Mouse (Mus musculus): ENCODE data around the gene Fam57b. TPM values are rescaled to one million over a fixed set of nuclear protein-coding genes. Genes with fewer than 3 reads are reported as not detected.
A peak's percentile ranks its signal among the peaks of the same experiment; 100 is the strongest.

Fam57b gene
- polyA plus RNA-seq, 1 experiment from 2014 or later, result 27.0 TPM

- Histone ChIP-seq H3K4me2 (0 out of 2 replicates have a peak overlapping the region, but pooled peaks have one; percentile 90), H3K36me3 (ENCODE audit: poor library complexity, severe bottlenecking) (peaks cover 53% of the 10 kb centered on the region), H3K9me3 (replicated peaks) (no peaks in the 10 kb centered on the region), H3K27ac (no peak overlapping the region; the same call in 1 of the 2 replicates), H3K9ac (no peak overlapping the region), H3K27me3 (no peaks in the 10 kb centered on the region), H3K4me1 (peaks cover 52% of the 10 kb centered on the region), H3K4me3 (no peak overlapping the region)
- 78% methylated on average over 4 of the region's 4 CpGs for WGBS
- ATAC-seq, result no peak
Measured at GRCm38 (mm10) chr7:126793456-126794270, 3.8 kb upstream of the Fam57b start.

DNA sequence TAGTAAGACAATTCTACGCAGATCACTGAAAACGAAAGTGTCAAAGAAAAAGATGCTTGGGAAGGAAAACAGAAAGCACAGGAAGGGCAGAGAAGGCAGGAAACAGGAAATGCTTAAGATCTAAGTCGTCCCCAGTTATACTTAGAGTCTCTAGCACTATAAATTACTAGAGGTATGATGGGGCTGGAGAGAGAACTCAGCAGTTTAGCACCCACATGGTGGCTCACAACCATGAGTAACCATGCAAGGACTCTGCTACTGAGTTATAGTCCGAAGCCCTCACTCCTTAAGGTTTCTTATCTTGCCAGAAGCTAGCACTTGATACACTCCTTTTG lies 3.2 kb upstream of the Fam57b start:
- Histone ChIP-seq H3K4me1 (peaks cover 52% of the 10 kb centered on the region), H3K27ac (no peak overlapping the region), H3K4me3 (no peak overlapping the region), H3K36me3 (ENCODE audit: poor library complexity, severe bottlenecking) (peaks cover 47% of the 10 kb centered on the region), H3K4me2 (no peak overlapping the region), H3K27me3 (no peaks in the 10 kb centered on the region), H3K9ac (no peak overlapping the region), H3K9me3 (replicated peaks) (no peaks in the 10 kb centered on the region)
- WGBS, result 80% methylated on average over 4 of the region's 4 CpGs
- no peak for ATAC-seq

DNA sequence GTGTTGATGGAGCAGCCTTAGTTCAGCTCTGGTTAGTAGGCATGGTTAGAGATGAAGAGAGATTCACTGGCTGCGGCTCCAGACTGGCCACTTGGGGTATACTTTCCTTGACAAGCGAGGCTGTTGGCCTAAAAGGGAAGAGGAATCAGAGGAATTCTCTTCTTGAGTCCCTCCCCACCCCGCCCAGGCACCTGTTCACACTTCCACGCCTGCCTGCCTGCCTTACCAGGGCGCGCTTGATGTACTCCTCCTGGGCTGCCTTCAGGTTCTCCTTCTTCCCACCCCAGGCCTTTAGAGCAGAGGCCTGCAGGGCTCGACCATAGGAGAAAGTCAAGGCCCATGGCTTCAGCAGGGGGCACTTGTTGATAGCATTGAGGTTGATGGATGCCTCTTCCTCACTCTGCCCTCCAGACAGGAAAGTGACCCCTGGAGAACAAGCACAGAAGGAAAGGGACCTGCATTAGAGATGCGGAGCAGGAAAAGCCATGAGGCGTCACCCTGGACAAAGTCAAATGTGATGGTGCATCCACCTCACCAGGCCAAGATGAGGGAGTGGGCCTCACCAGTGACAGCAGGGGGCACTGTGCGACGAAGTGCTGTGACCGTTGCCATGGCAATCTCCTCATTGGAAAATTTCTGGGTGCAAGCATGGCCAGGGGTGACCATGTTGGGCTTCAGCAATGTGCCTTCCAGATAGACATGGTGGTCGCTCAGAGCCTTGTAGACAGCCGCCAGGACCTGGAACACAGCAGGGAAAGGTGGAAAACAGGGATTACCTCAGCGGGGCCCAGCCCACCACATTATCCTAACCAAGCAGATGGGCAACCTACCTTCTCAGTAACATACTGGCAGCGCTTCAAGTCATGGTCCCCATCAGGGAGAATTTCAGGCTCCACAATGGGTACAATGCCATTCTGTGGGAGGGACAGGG lies 1.8 kb upstream of the Fam57b start:
- H3K4me1 ChIP-seq, result peaks cover 55% of the 10 kb centered on the region
- no peaks in the 10 kb centered on the region for H3K9me3 ChIP-seq (replicated peaks)
- H3K27ac ChIP-seq, result no peak overlapping the region
- H3K4me3 ChIP-seq, result no peak overlapping the region
- no peaks in the 10 kb centered on the region for H3K27me3 ChIP-seq
- H3K9ac ChIP-seq, result no peak overlapping the region
- H3K36me3 ChIP-seq (ENCODE audit: poor library complexity, severe bottlenecking), result peaks cover 35% of the 10 kb centered on the region
- no peak overlapping the region for H3K4me2 ChIP-seq
- no peak for ATAC-seq
- 83% methylated on average over 16 of the region's 16 CpGs for WGBS

GRCm38 (mm10) chr7:126796350-126796932 lies 1.0 kb upstream of the Fam57b start:
- 0 out of 2 replicates have a peak overlapping the region, but pooled peaks have one; percentile 76 for H3K4me3 ChIP-seq

DNA sequence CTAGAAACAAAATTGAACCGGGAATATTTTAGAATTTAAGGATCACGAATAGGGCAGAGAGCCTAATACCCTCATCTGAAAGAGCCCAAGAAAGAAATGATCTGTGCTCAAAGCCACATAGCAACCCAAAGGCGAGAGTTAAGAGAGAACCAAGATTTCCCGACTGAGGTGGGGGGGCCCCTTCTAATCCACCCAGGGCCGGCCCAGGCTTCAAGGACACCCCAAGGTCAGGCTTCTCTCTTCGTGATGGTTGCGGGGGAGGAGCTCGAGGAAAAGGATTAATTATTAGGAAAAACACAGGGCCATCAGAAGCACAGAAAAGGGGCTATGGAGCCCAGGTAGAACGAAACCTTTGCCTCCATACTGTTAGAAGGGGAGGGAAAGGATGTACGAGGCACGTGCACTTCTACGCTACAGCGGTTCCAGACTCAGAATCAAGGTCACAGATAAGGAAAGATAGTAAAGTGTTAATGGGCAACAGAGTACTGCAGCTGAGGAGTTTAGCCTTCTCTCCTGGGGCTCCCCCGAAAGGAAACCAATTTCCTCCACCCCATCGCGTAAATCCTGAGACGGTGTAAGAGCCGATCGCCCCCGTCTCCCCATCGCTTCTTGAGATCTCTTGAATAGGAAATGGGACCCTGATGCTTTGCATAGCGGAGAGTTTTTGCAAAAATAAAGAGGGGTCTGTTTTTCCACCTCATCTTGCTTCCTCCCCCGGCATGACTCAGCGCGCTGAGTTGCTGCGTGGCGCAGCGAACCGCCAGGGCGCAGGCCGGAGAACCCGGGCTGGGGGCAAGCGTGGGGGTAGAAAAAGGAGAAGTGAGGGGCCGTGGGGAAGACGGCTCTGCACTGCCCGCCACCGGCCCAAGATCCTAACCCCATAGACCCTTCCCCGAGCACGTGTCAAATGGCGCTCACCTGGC lies 920 bp downstream of the Fam57b start:
- H3K27ac ChIP-seq, result peak overlapping the region; percentile 88
- WGBS, result under 1% methylated on average over 40 of the region's 40 CpGs
- peaks cover 39% of the 10 kb centered on the region for H3K4me1 ChIP-seq
- no peaks in the 10 kb centered on the region for H3K9me3 ChIP-seq (replicated peaks)
- no peak for ATAC-seq
- peaks cover 52% of the 10 kb centered on the region for H3K36me3 ChIP-seq (ENCODE audit: poor library complexity, severe bottlenecking)
- no peaks in the 10 kb centered on the region for H3K27me3 ChIP-seq
- H3K4me2 ChIP-seq, result peak overlapping the region; percentile 88
- H3K9ac ChIP-seq, result peak overlapping the region; percentile 89
- peak overlapping the region; percentile 76 for H3K4me3 ChIP-seq

More at GRCm38 (mm10) chr7:126796350-126796932, 1.0 kb upstream of the Fam57b start:
- WGBS, result 70% methylated on average over 8 of the region's 8 CpGs
- H3K4me1 ChIP-seq, result peaks cover 50% of the 10 kb centered on the region
- peak overlapping the region; percentile 2; the same call in 1 of the 2 replicates for H3K9ac ChIP-seq
- no peak for ATAC-seq
- H3K27ac ChIP-seq, result 0 out of 2 replicates have a peak overlapping the region, but pooled peaks have one; percentile 12
- no peaks in the 10 kb centered on the region for H3K27me3 ChIP-seq
- H3K36me3 ChIP-seq (ENCODE audit: poor library complexity, severe bottlenecking), result peaks cover 35% of the 10 kb centered on the region
- no peak overlapping the region for H3K4me2 ChIP-seq
- no peaks in the 10 kb centered on the region for H3K9me3 ChIP-seq (replicated peaks)

GRCm38 (mm10) chr7:126799050-126799467 lies 1.6 kb downstream of the Fam57b start:
- Histone ChIP-seq H3K27me3 (no peaks in the 10 kb centered on the region), H3K4me3 (peak overlapping the region; percentile 76), H3K9me3 (replicated peaks) (no peaks in the 10 kb centered on the region), H3K9ac (peak overlapping the region; percentile 89), H3K4me2 (peak overlapping the region; percentile 88), H3K27ac (peak overlapping the region; percentile 93), H3K36me3 (ENCODE audit: poor library complexity, severe bottlenecking) (peaks cover 57% of the 10 kb centered on the region), H3K4me1 (peaks cover 39% of the 10 kb centered on the region)
- WGBS, result under 1% methylated on average over 26 of the region's 36 CpGs
- peak; percentile 97 for ATAC-seq

DNA sequence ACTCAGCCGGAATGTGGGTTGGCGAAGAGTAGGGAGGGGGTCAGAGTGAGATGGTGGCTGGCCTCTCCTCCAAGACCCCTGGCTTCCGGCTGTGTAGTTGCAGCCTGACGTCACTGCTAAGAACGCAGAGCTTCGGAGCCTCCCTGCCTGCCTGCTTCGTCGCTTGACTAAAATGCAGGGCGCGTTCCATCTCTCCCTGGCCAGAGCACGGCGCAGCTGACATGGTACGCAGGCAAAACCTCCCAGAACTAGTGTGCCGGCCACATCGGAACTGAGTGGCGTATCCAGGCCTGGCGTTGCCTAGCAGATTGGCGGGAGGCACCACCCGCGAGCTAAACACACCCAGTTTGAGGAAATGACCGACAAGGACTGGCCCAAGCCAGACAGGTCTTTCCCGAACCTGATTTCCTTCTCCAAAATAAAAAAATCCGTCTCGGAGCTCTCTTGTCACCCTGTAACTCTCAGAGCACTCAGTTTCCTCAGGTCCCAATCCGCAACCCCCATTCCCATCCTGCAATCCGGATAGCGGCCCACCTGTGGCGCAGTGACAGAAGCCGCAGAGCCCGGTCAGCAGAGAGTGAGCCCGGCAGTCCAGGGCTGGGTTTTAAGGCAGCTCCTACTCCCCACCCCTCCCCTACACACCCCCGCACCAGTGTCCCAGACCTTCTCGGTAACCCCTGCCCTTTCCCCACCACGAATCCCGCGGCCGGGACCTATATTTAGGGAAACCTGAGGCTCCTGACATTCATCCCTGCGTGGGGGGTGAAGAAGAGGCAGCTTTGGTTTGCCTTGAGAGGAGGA lies 2.2 kb downstream of the Fam57b start:
- no peaks in the 10 kb centered on the region for H3K27me3 ChIP-seq
- peak overlapping the region; percentile 93 for H3K27ac ChIP-seq
- H3K4me1 ChIP-seq, result peaks cover 39% of the 10 kb centered on the region
- H3K36me3 ChIP-seq (ENCODE audit: poor library complexity, severe bottlenecking), result peaks cover 56% of the 10 kb centered on the region
- H3K9me3 ChIP-seq (replicated peaks), result no peaks in the 10 kb centered on the region
- peak overlapping the region; percentile 88 for H3K4me2 ChIP-seq
- peak overlapping the region; percentile 89 for H3K9ac ChIP-seq
- peak; percentile 91 for ATAC-seq
- peak overlapping the region; percentile 76 for H3K4me3 ChIP-seq
- 2% methylated on average over 36 of the region's 38 CpGs for WGBS

DNA sequence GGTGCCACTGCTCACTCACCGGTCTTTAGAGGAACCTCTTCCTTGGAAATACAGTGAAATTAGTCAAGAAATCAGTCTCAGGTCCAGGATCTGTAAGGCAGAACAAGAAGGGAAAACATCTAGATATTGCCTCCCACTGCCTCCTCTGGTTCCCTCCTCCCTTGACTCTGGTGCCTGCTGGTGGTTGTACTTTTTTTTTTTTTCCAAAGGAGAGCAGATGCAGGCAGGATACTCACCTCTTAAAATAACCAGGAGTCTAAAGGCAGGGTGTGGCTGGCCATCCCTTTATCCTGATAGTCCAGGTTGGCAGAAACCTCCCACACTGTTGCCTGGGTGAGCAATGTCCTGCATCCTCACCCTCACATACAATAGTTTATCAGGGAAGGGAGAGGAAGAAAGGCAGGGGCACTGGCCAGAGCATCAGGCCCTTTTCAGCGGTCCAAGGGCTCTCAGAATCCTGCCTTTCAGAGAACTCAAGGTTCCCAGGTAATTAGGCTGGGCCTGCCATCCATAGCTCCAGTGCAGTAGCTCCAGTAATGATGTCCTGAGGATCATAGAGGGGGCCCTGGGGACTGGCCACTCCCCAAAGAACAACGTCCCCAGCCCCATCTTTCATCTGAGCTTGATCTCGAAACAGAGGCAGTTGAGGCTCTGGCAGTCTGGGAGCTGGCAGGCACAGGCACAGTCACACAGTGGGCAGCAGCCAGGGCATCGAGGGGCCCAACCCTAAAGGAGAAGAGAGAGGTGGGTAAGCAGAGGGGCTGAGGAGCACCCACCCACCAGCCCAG lies 3.0 kb downstream of the Fam57b start:
- Histone ChIP-seq H3K4me3 (peak overlapping the region; percentile 76), H3K36me3 (ENCODE audit: poor library complexity, severe bottlenecking) (peaks cover 51% of the 10 kb centered on the region), H3K9me3 (replicated peaks) (no peaks in the 10 kb centered on the region), H3K9ac (peak overlapping the region; percentile 89), H3K27me3 (no peaks in the 10 kb centered on the region), H3K4me1 (peaks cover 39% of the 10 kb centered on the region), H3K27ac (peak overlapping the region; percentile 93), H3K4me2 (peak overlapping the region; percentile 88)
- WGBS, result 41% methylated on average over 5 of the region's 5 CpGs
- no peak for ATAC-seq

DNA sequence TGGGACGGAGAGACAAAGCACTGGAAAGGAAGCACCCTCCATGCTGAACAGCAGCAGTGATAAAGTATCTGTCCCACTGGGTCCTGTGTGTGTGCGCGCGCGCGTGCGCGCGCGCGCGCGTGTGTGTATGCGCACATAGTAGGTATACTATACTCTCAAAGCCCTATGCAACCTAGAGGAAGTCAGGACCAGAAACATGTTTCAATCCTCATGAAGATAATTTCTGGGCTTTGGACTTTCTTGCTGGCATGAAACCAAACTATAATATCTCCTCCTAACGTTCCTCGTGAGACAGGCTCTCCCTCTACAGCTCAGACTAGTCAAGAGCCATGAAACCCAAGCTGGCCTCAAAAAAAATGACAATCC lies 3.6 kb downstream of the Fam57b start:
- ATAC-seq, result no peak
- Histone ChIP-seq H3K4me3 (no peak overlapping the region), H3K27ac (no peak overlapping the region), H3K4me2 (no peak overlapping the region), H3K9me3 (replicated peaks) (no peaks in the 10 kb centered on the region), H3K36me3 (ENCODE audit: poor library complexity, severe bottlenecking) (peaks cover 45% of the 10 kb centered on the region), H3K9ac (0 out of 2 replicates have a peak overlapping the region, but pooled peaks have one; percentile 26), H3K4me1 (peaks cover 39% of the 10 kb centered on the region), H3K27me3 (no peaks in the 10 kb centered on the region)
- WGBS, result 93% methylated on average over 16 of the region's 16 CpGs
